9 mouse cellular contexts compared by ENCODE assay signal in the genomic region with DNA sequence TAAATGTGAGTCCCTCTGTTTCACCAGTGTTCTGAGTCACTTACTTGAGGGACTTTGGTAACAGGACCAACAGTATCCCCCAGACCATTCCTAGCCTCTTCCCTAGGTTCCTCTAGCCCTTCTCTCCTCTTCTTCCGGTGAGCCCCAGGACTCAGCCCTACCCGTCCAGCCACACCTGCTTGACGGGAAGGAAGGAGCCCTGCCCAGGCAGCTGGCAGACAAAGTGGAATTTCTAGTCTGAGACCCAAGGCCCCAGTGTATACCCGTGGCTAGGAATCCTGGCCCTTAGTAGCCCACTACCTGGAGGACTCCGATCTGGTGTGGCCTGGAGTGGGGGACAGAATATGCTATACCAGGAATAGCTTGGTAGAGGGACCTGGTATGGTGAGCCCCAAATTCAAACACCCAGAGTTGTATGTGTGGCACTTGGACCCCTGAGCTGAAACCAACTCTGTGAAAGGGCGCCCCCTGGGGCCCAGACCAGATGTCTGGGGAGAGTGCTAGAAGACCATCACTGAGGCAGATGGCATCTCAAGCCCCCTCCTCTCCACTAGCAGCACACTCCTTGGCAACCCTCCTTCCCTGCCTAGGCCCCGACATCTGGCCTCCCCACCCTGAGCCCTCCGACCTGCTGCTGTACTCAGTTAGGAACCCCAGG. TPM values are rescaled to one million over a fixed set of nuclear protein-coding genes. Genes with fewer than 3 reads are reported as not detected.
DNase-seq lines count a peak whose midpoint lies in the region; ATAC-seq and TF ChIP-seq lines count a peak whose summit lies in the region.
"Had no signal": no experiment of that assay in that cellular context is flagged by ENCODE, and none has a peak within 500 bp of the region (broad histone marks: within the 10 kb centered on the region; RNA-seq: fewer than 3 reads in every experiment).

No protein-coding gene starts in this region.

- no peak overlapping the region for H3K4me3 ChIP-seq in heart, adult 2 months
- no peak overlapping the region for H3K4me3 ChIP-seq in thymus, adult 2 months (ENCODE audit: control insufficient read depth, insufficient read depth, low read length)
- H3K4me3 ChIP-seq in lung, embryonic 16.5 days (ENCODE audit: low read length): no peak overlapping the region
- H3K4me3 ChIP-seq: embryonic facial prominence, embryonic 13.5 days had no signal

- H3K9ac ChIP-seq in heart, adult 2 months (ENCODE audit: low read depth, low read length): no peak overlapping the region
- no peak overlapping the region for H3K9ac ChIP-seq in lung, embryonic 16.5 days (ENCODE audit: low read length)
- H3K9ac ChIP-seq: embryonic facial prominence, embryonic 13.5 days had no signal

- no peaks in the 10 kb centered on the region for H3K79me2 ChIP-seq in heart, adult 2 months (replicated peaks; ENCODE audit: control insufficient read depth, insufficient read depth, low read length)

- H3K4me2 ChIP-seq in lung, embryonic 16.5 days (ENCODE audit: low read depth, low read length): no peak overlapping the region
- H3K4me2 ChIP-seq: embryonic facial prominence, embryonic 13.5 days had no signal

- no peaks in the 10 kb centered on the region for H3K4me1 ChIP-seq in heart, adult 2 months (ENCODE audit: control insufficient read depth, insufficient read depth, low read length)
- H3K4me1 ChIP-seq in thymus, adult 2 months (replicated peaks; ENCODE audit: control insufficient read depth, insufficient read depth, low read length): no peaks in the 10 kb centered on the region
- H3K4me1 ChIP-seq in lung, embryonic 16.5 days (replicated peaks; ENCODE audit: control insufficient read depth, insufficient read depth, low read length): no peaks in the 10 kb centered on the region
- H3K4me1 ChIP-seq: embryonic facial prominence, embryonic 13.5 days had no signal

- TF ChIP-seq CTCF in heart, adult 2 months (IDR thresholded peaks at IDR 0.05): peak; percentile 56
- peak; percentile 24; the same call in 1 of the 2 replicates for TF ChIP-seq CTCF in thymus, adult 2 months (IDR thresholded peaks at IDR 0.05; ENCODE audit: borderline replicate concordance, control insufficient read depth, extremely low read depth, insufficient read depth, low read length, poor library complexity)

- intact Hi-C loops in heart, adult 2 months (cut with DNase I): no loop called here
- intact Hi-C loops in heart, postnatal 36 days (cut with DNase I): no loop called here

- no peaks in the 10 kb centered on the region for H3K36me3 ChIP-seq in heart, adult 2 months (ENCODE audit: control insufficient read depth, insufficient read depth, low read length)
- no peaks in the 10 kb centered on the region for H3K36me3 ChIP-seq in thymus, adult 2 months (ENCODE audit: control insufficient read depth, insufficient read depth, low read length)
- no peaks in the 10 kb centered on the region for H3K36me3 ChIP-seq in lung, embryonic 16.5 days (ENCODE audit: control insufficient read depth, insufficient read depth, low read length)
- H3K36me3 ChIP-seq: embryonic facial prominence, embryonic 13.5 days had no signal

- TF ChIP-seq POLR2A in heart, adult 2 months (IDR thresholded peaks at IDR 0.05; ENCODE audit: insufficient read depth, low read depth, low read length): no peak
- TF ChIP-seq POLR2A in thymus, adult 2 months (IDR thresholded peaks at IDR 0.05; ENCODE audit: control insufficient read depth, extremely low read depth, insufficient read depth, low read length, poor library complexity): no peak

- 77% methylated on average over 8 of the region's 8 CpGs for WGBS in heart, adult 2 months
- 96% methylated on average over 8 of the region's 8 CpGs for WGBS in thymus, adult 2 months
- WGBS in lung, embryonic 16.5 days: 65% methylated on average over 8 of the region's 8 CpGs

- no peaks in the 10 kb centered on the region for H3K9me3 ChIP-seq in lung, embryonic 16.5 days (ENCODE audit: control insufficient read depth, low read length)
- H3K9me3 ChIP-seq: embryonic facial prominence, embryonic 13.5 days had no signal

- no peak for TF ChIP-seq EP300 in heart, adult 2 months (IDR thresholded peaks at IDR 0.05; ENCODE audit: insufficient read depth, low read depth, low read length)

- H3K27me3 ChIP-seq in heart, adult 2 months (ENCODE audit: control insufficient read depth, insufficient read depth, low read length): no peaks in the 10 kb centered on the region
- H3K27me3 ChIP-seq in thymus, adult 2 months (ENCODE audit: control insufficient read depth, insufficient read depth, low read length): no peaks in the 10 kb centered on the region
- H3K27me3 ChIP-seq in lung, embryonic 16.5 days (ENCODE audit: control insufficient read depth, insufficient read depth, low read depth, low read length): no peaks in the 10 kb centered on the region
- H3K27me3 ChIP-seq: embryonic facial prominence, embryonic 13.5 days had no signal

- peak; percentile 66 for ATAC-seq in lung, embryonic 16.5 days (ENCODE audit: low read depth)
- no peak for ATAC-seq in cerebellum, adult (ENCODE audit: insufficient number of reproducible peaks, low FRiP score, low TSS enrichment)

- no peak overlapping the region for H3K27ac ChIP-seq in heart, adult 2 months
- H3K27ac ChIP-seq in thymus, adult 2 months (ENCODE audit: control insufficient read depth, insufficient read depth, low read length): no peak overlapping the region
- H3K27ac ChIP-seq in lung, embryonic 16.5 days (ENCODE audit: low read length): no peak overlapping the region
- H3K27ac ChIP-seq: embryonic facial prominence, embryonic 13.5 days had no signal

- DNase-seq in heart, adult 2 months: no peak
- no peak for DNase-seq in heart, adult 11 months
- peak; percentile 41 for DNase-seq in thymus, adult 2 months
- DNase-seq in thymus, adult 18-20 months: no peak
- peak; percentile 29 for DNase-seq in thymus, postnatal 25 days
- no peak for DNase-seq in heart, postnatal 36 days

RNA-seq across cellular contexts. Expression of a gene that starts 13.8 kb away (rescaled TPM):
- total RNA-seq in heart, adult 2 months (2021): 1 to 10 TPM; 1.6 to 2.4 TPM
- polyA plus RNA-seq in heart, adult 2 months (2012; rRNA removed): 1.8 and 2.7 TPM in 2 replicates
- polyA plus RNA-seq in thymus, adult 2 months (2012; rRNA removed): 15.0 and 17.2 TPM in 2 replicates
- polyA plus RNA-seq in lung, embryonic 16.5 days (2015; fragmentation: Nextera tagmentation; extraction: Ambion mirVana): 7.3 and 7.8 TPM in 2 replicates
- total RNA-seq in heart, postnatal 36 days (2021): 1 to 10 TPM in 1 of 2 experiments, under 1 TPM in 1; 0.89 to 1.4 TPM

Comparison
In these comparisons a context has a peak if more than half of its experiments do, and no peak if none do; other contexts are left out.
1. DNase-seq: peak in thymus, adult 2 months (single experiment) and thymus, postnatal 25 days (single experiment); none in heart, adult 2 months (0 of 2), heart, adult 11 months (single experiment), thymus, adult 18-20 months (0 of 2) and heart, postnatal 36 days (0 of 2).